Mouse (Mus musculus) limb, embryonic 14.5 days (tissue): ENCODE data around the gene Fgfr2. TPM values are rescaled to one million over a fixed set of nuclear protein-coding genes. Genes with fewer than 3 reads are reported as not detected.
"Not testable (repeated sequence)": the region's sequence is repeated elsewhere in the genome, so short reads cannot be mapped to it uniquely, and the experiment has no call there.

ENCODE experiments used
- ATAC-seq: fragments of 200-750 bp; cut with Nextera tagmentation; 2 replicates; pipeline ENCODE4 v1.8.0; 2017; ENCODE audit warnings: low read depth, moderate number of reproducible peaks, moderate TSS enrichment; ENCODE audit not compliant: low FRiP score
- DNase-seq: peaks from one replicate; pipeline ENCODE4 v3.0.0-alpha.2; 2015; ENCODE audit warnings: low spot score
- H3K27ac ChIP-seq: fragments of 300-500 bp; sonication (generic); replicated peaks from 2 replicates; pipeline ENCODE4 v1.5.1; 2014; ENCODE audit warnings: low read depth, mild to moderate bottlenecking, low read length, moderate library complexity, mixed read lengths
- H3K27me3 ChIP-seq: fragments of 300-500 bp; sonication (generic); 2 replicates; pipeline ENCODE4 v1.6.1; 2014; ENCODE audit warnings: low read length, mixed read lengths; ENCODE audit not compliant: control insufficient read depth, insufficient read depth
- H3K36me3 ChIP-seq: fragments of 300-500 bp; sonication (generic); 2 replicates; pipeline ENCODE4 v1.6.1; 2014; ENCODE audit warnings: mild to moderate bottlenecking, low read length, moderate library complexity, mixed read lengths; ENCODE audit not compliant: control insufficient read depth, insufficient read depth
- H3K4me1 ChIP-seq: fragments of 300-500 bp; sonication (generic); 2 replicates; pipeline ENCODE4 v1.6.1; 2014; ENCODE audit warnings: antibody characterized with exemption, low read length, mixed read lengths; ENCODE audit not compliant: control insufficient read depth, insufficient read depth
- H3K4me2 ChIP-seq: fragments of 300-500 bp; sonication (generic); replicated peaks from 2 replicates; pipeline ENCODE4 v1.6.1; 2014; ENCODE audit warnings: low read depth, mild to moderate bottlenecking, low read length, moderate library complexity; ENCODE audit not compliant: severe bottlenecking
- H3K4me3 ChIP-seq: fragments of 300-500 bp; sonication (generic); replicated peaks from 2 replicates; pipeline ENCODE4 v1.5.1; 2014; ENCODE audit warnings: low read length
- H3K9ac ChIP-seq: fragments of 300-500 bp; sonication (generic); 2 replicates; pipeline ENCODE4 v1.6.1; 2014; ENCODE audit warnings: mild to moderate bottlenecking, low read depth, low read length, moderate library complexity; ENCODE audit not compliant: severe bottlenecking
- H3K9me3 ChIP-seq: fragments of 300-500 bp; sonication (generic); 2 replicates; pipeline ENCODE4 v1.6.1; 2016; ENCODE audit warnings: low read length; ENCODE audit not compliant: control insufficient read depth
- POLR2A ChIP-seq: fragments of 200-500 bp; IDR thresholded peaks from 2 replicates; pipeline ENCODE4 v1.8.0; 2012; ENCODE audit warnings: inconsistent platforms, mild to moderate bottlenecking, moderate library complexity, borderline replicate concordance; ENCODE audit not compliant: insufficient read depth, insufficient read length; ENCODE audit errors: extremely low read depth
- WGBS: fragments of 180-500 bp; shearing (Covaris S2); extraction: QIAGEN DNeasy Blood & Tissue Kit; methylation state at CpG from one replicate; pipeline ENCODE4 v1.1.7; 2014; 5-methylcytosine and 5-hydroxymethylcytosine counted together
- polyA plus RNA-seq, 2 experiments: library from polyadenylated mRNA; depleted of rRNA in 1 of 2; stranded (reverse) in 1 of 2; unstranded in 1 of 2; fragments of >200 nt; fragmentation: Nextera tagmentation in 1 of 2; extraction: Ambion mirVana in 1 of 2; gene quantifications; 2 replicates each; pipeline versions ENCODE4 v1.2.1 to v1.2.3; 2012 to 2014

The Fgfr2 gene
- polyA plus RNA-seq, 2 experiments, result 131 to 133 TPM

- Histone ChIP-seq H3K9me3 (no peaks in the 10 kb centered on the region), H3K4me1 (peaks cover 7% of the 10 kb centered on the region; the same call in 1 of the 2 replicates), H3K27me3 (no peaks in the 10 kb centered on the region), H3K4me3 (no peak overlapping the region), H3K27ac (no peak overlapping the region), H3K9ac (no peak overlapping the region), H3K36me3 (no peaks in the 10 kb centered on the region), H3K4me2 (no peak overlapping the region)
- WGBS, result 92% methylated on average over 5 of the region's 5 CpGs
- DNase-seq (no peak), ATAC-seq (no peak)
- TF ChIP-seq POLR2A, result no peak
Measured at GRCm38 (mm10) chr7:130148906-130149305, 2974.2 kb downstream of the Fgfr2 start.

DNA sequence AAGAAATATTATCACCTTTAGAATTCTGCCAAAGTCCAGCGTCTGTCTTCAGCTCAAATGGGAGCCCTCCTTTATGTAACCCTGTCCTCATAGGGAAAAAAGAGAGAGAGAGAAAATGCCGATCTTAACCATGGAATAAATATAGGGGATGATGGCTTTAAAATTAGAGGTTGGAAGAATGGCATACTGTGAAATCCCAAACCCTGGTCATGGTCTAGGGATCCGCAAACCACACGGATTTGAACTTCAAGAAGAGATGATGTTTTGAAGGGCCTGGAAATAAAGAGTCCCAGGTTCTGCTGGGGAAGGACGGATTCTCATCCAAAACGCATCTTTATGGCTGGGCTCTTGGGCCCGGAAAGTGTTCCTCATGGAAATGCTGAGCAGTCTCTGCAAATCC lies 2975.9 kb downstream of the Fgfr2 start:
- H3K27ac ChIP-seq, result no peak overlapping the region
- H3K4me2 ChIP-seq, result no peak overlapping the region
- DNase-seq (no peak), ATAC-seq (no peak)
- no peaks in the 10 kb centered on the region for H3K27me3 ChIP-seq
- H3K4me3 ChIP-seq, result no peak overlapping the region
- TF ChIP-seq POLR2A, result no peak
- WGBS, result 73% methylated on average over 7 of the region's 7 CpGs
- H3K9me3 ChIP-seq, result no peaks in the 10 kb centered on the region
- H3K36me3 ChIP-seq, result no peaks in the 10 kb centered on the region
- H3K9ac ChIP-seq, result no peak overlapping the region
- H3K4me1 ChIP-seq, result peaks cover 18% of the 10 kb centered on the region; the same call in 1 of the 2 replicates

- Histone ChIP-seq H3K4me3 (no peak overlapping the region), H3K4me2 (no peak overlapping the region), H3K4me1 (peaks cover 20% of the 10 kb centered on the region; the same call in 1 of the 2 replicates), H3K27ac (no peak overlapping the region), H3K27me3 (no peaks in the 10 kb centered on the region), H3K9me3 (no peaks in the 10 kb centered on the region), H3K9ac (no peak overlapping the region), H3K36me3 (no peaks in the 10 kb centered on the region)
- ATAC-seq (no peak), DNase-seq (no peak)
- TF ChIP-seq POLR2A, result no peak
- WGBS, result 84% methylated on average over 4 of the region's 4 CpGs
Measured at GRCm38 (mm10) chr7:130145211-130145610, 2977.9 kb downstream of the Fgfr2 start.

DNA sequence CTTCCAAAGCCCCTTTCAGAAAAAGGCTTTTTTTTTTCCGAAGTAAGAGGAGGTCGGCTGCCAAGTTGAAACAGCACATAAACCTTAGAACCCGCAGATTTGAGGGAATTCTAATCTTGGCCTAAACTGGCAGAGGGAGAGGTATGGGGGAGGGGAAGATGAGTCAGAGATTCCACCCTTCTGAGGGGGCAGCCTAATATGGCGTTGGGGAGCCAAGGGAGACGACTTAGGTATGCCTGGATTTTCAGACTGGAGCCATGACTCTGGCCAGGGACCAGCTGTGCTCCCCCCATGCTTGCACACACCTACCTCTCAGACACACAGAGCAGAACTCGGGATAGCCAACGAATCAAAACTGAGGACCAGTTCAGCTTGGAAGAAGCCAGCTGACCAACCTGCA lies 2979.8 kb downstream of the Fgfr2 start:
- TF ChIP-seq POLR2A, result no peak
- H3K4me2 ChIP-seq, result no peak overlapping the region
- no peaks in the 10 kb centered on the region for H3K27me3 ChIP-seq
- no peaks in the 10 kb centered on the region for H3K36me3 ChIP-seq
- no peak overlapping the region for H3K4me3 ChIP-seq
- no peak overlapping the region for H3K9ac ChIP-seq
- 53% methylated on average over 7 of the region's 7 CpGs for WGBS
- H3K4me1 ChIP-seq, result peaks cover 20% of the 10 kb centered on the region; the same call in 1 of the 2 replicates
- DNase-seq, result peak; percentile 67
- no peaks in the 10 kb centered on the region for H3K9me3 ChIP-seq
- H3K27ac ChIP-seq, result 0 out of 2 replicates have a peak overlapping the region, but pooled peaks have one; percentile 19
- ATAC-seq, result peak; percentile 44; the same call in 1 of the 2 replicates

GRCm38 (mm10) chr7:130141088-130141873 lies 2981.9 kb downstream of the Fgfr2 start:
- Histone ChIP-seq H3K4me1 (peaks cover 16% of the 10 kb centered on the region; the same call in 1 of the 2 replicates), H3K4me2 (no peak overlapping the region), H3K9ac (no peak overlapping the region), H3K27me3 (no peaks in the 10 kb centered on the region), H3K4me3 (no peak overlapping the region), H3K9me3 (no peaks in the 10 kb centered on the region), H3K36me3 (no peaks in the 10 kb centered on the region), H3K27ac (no peak overlapping the region)
- no peak for DNase-seq
- WGBS, result 78% methylated on average over 3 of the region's 3 CpGs
- ATAC-seq, result no peak
- TF ChIP-seq POLR2A, result no peak

DNA sequence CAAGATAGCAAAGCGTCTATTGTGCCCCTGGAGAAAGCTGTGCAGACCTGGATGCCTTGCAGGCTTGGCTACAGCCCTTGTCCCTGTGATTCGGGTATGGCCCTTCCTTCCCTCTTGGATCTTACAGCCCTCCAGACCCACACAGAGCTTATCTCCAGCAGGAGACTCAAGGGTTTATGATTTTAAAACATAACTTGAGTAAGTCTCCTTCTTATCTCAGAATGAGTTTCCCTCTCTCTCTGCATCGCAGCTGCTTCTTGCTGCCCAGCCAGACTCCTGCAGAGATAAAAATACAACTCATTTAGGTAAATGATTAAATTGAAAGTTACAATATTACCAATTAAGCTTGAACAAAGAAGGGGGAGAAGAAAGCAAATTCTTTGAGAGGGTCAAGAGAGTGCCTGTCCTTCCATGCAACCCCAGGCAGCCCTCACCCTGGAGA lies 2988.2 kb downstream of the Fgfr2 start:
- H3K4me3 ChIP-seq, result no peak overlapping the region
- ATAC-seq, result no peak
- H3K9ac ChIP-seq, result no peak overlapping the region
- no peaks in the 10 kb centered on the region for H3K27me3 ChIP-seq
- WGBS, result 72% methylated on average over 3 of the region's 3 CpGs
- no peaks in the 10 kb centered on the region for H3K36me3 ChIP-seq
- no peak for TF ChIP-seq POLR2A
- no peak for DNase-seq
- no peak overlapping the region for H3K4me2 ChIP-seq
- no peak overlapping the region for H3K27ac ChIP-seq
- peaks cover under 1% of the 10 kb centered on the region; the same call in 1 of the 2 replicates for H3K4me1 ChIP-seq
- no peaks in the 10 kb centered on the region for H3K9me3 ChIP-seq

DNA sequence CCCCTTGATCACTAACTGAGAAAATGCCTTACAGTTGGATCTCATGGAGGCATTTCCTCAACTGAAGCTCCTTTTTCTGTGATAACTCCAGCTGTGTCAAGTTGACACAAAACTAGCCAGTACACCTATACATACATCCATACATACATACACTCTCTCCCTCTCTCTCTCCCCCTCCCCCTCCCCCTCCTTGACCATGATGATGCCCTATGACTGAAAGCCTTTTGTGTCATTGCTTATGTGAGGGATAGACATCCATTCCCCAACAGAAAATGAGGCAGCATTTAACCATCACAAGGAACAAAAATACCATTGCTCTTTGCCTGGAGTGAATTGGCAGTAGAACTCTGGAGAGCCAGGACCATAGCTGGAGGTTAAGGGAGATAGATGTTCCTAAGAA lies 2988.7 kb downstream of the Fgfr2 start:
- not testable (repeated sequence) for H3K4me3 ChIP-seq, H3K9me3 ChIP-seq, H3K27ac ChIP-seq, H3K4me2 ChIP-seq, DNase-seq, ATAC-seq, H3K4me1 ChIP-seq, H3K27me3 ChIP-seq, H3K36me3 ChIP-seq, H3K9ac ChIP-seq
